Mouse (Mus musculus): ENCODE data around the gene Tmem239. TPM values are rescaled to one million over a fixed set of nuclear protein-coding genes. Genes with fewer than 3 reads are reported as not detected.

Gene Tmem239
- total RNA-seq, 2 experiments from 2014 or later = not detected

- no peak for ATAC-seq (replicated peaks; ENCODE audit: low FRiP score, poor library complexity, severe bottlenecking)
Measured at GRCm38 (mm10) chr2:130408194-130408593, 1.9 kb downstream of the Tmem239 start.

GRCm38 (mm10) chr2:130411558-130412495, 5.5 kb downstream of the Tmem239 start:
- ATAC-seq (replicated peaks; ENCODE audit: low FRiP score, poor library complexity, severe bottlenecking) = peak; percentile 72

GRCm38 (mm10) chr2:130412775-130413174, 6.5 kb downstream of the Tmem239 start:
- no peak for ATAC-seq (replicated peaks; ENCODE audit: low FRiP score, poor library complexity, severe bottlenecking)

- ATAC-seq (replicated peaks; ENCODE audit: low FRiP score, poor library complexity, severe bottlenecking) = no peak
Measured at GRCm38 (mm10) chr2:130414094-130414856, 8.0 kb downstream of the Tmem239 start.

- no peak for ATAC-seq (replicated peaks; ENCODE audit: low FRiP score, poor library complexity, severe bottlenecking)
Measured at GRCm38 (mm10) chr2:130421781-130422620, 15.7 kb downstream of the Tmem239 start.

GRCm38 (mm10) chr2:130423397-130424125, 17.3 kb downstream of the Tmem239 start:
- peak; percentile 56 for ATAC-seq (replicated peaks; ENCODE audit: low FRiP score, poor library complexity, severe bottlenecking)

- ATAC-seq (replicated peaks; ENCODE audit: low FRiP score, poor library complexity, severe bottlenecking) = peak; percentile 93
Measured at GRCm38 (mm10) chr2:130424126-130424853, 18.0 kb downstream of the Tmem239 start, which contains the start of the genes Vps16 and Pced1a. TSS of gene Vps16 (plus strand) at chr2:130424339. TSS of gene Pced1a (minus strand) at chr2:130424701.

- no peak for ATAC-seq (replicated peaks; ENCODE audit: low FRiP score, poor library complexity, severe bottlenecking)
Measured at GRCm38 (mm10) chr2:130425112-130425511, 18.8 kb downstream of the Tmem239 start.

GRCm38 (mm10) chr2:130429851-130430250, 23.6 kb downstream of the Tmem239 start:
- ATAC-seq (replicated peaks; ENCODE audit: low FRiP score, poor library complexity, severe bottlenecking) = no peak

- no peak for ATAC-seq (replicated peaks; ENCODE audit: low FRiP score, poor library complexity, severe bottlenecking)
Measured at GRCm38 (mm10) chr2:130430484-130430883, 24.2 kb downstream of the Tmem239 start.

GRCm38 (mm10) chr2:130432157-130432556, 25.9 kb downstream of the Tmem239 start:
- ATAC-seq (replicated peaks; ENCODE audit: low FRiP score, poor library complexity, severe bottlenecking) = no peak

GRCm38 (mm10) chr2:130433152-130433551, 26.9 kb downstream of the Tmem239 start:
- 0 out of 2 replicates have a peak, but pooled peaks have one; percentile 43 for ATAC-seq (replicated peaks; ENCODE audit: low FRiP score, poor library complexity, severe bottlenecking)

- no peak for ATAC-seq (replicated peaks; ENCODE audit: low FRiP score, poor library complexity, severe bottlenecking)
Measured at GRCm38 (mm10) chr2:130436769-130437168, 30.5 kb downstream of the Tmem239 start.

GRCm38 (mm10) chr2:130438861-130439260, 32.6 kb downstream of the Tmem239 start:
- ATAC-seq (replicated peaks; ENCODE audit: low FRiP score, poor library complexity, severe bottlenecking) = no peak

GRCm38 (mm10) chr2:130439840-130440480, 33.7 kb downstream of the Tmem239 start:
- no peak for ATAC-seq (replicated peaks; ENCODE audit: low FRiP score, poor library complexity, severe bottlenecking)

GRCm38 (mm10) chr2:130442162-130442561, 35.9 kb downstream of the Tmem239 start:
- peak; percentile 80 for ATAC-seq (replicated peaks; ENCODE audit: low FRiP score, poor library complexity, severe bottlenecking)

- ATAC-seq (replicated peaks; ENCODE audit: low FRiP score, poor library complexity, severe bottlenecking) = no peak
Measured at GRCm38 (mm10) chr2:130448449-130448848, 42.2 kb downstream of the Tmem239 start.

Measured in erythroid progenitor cell, adult 5-6 weeks (primary cell).